Mouse (Mus musculus) heart, embryonic 13.5 days (tissue): ENCODE results near the gene Galnt11. TPM values are rescaled to one million over a fixed set of nuclear protein-coding genes. Genes with fewer than 3 reads are reported as not detected.
"Not testable (repeated sequence)": the region's sequence is repeated elsewhere in the genome, so short reads cannot be mapped to it uniquely, and the experiment has no call there.

Experiments used
- ATAC-seq: fragments of 200-750 bp; cut with Nextera tagmentation; 2 replicates; pipeline ENCODE4 v1.8.0; 2017; ENCODE audit warnings: moderate TSS enrichment; ENCODE audit not compliant: insufficient number of reproducible peaks, low FRiP score, low TSS enrichment; ENCODE audit errors: extremely low read depth
- H3K27ac ChIP-seq: fragments of 300-500 bp; sonication (generic); replicated peaks from 2 replicates; pipeline ENCODE4 v1.5.1; 2015; ENCODE audit warnings: moderate library complexity, mild to moderate bottlenecking, inconsistent platforms
- H3K27me3 ChIP-seq: fragments of 300-500 bp; sonication (generic); replicated peaks from 2 replicates; pipeline ENCODE4 v1.6.1; 2015; ENCODE audit warnings: mild to moderate bottlenecking, inconsistent platforms
- H3K36me3 ChIP-seq: fragments of 300-500 bp; sonication (generic); 2 replicates; pipeline ENCODE4 v1.6.1; 2015; ENCODE audit warnings: mild to moderate bottlenecking, inconsistent platforms
- H3K4me1 ChIP-seq: fragments of 300-500 bp; sonication (generic); 2 replicates; pipeline ENCODE4 v1.6.1; 2015; ENCODE audit warnings: inconsistent platforms
- H3K4me2 ChIP-seq: fragments of 300-500 bp; sonication (generic); 2 replicates; pipeline ENCODE4 v1.6.1; 2015; ENCODE audit warnings: inconsistent platforms, mild to moderate bottlenecking, moderate library complexity
- H3K4me3 ChIP-seq: fragments of 300-500 bp; sonication (generic); 2 replicates; pipeline ENCODE4 v1.5.1; 2015; ENCODE audit warnings: moderate library complexity, mild to moderate bottlenecking, inconsistent platforms
- H3K9ac ChIP-seq: fragments of 300-500 bp; sonication (generic); 2 replicates; pipeline ENCODE4 v1.6.1; 2015; ENCODE audit warnings: inconsistent platforms, mild to moderate bottlenecking, moderate library complexity
- H3K9me3 ChIP-seq: fragments of 300-500 bp; sonication (generic); 2 replicates; pipeline ENCODE4 v1.6.1; 2016; ENCODE audit warnings: inconsistent platforms
- WGBS: fragments of 180-500 bp; shearing (Covaris S2); methylation state at CpG from one replicate; pipeline ENCODE4 v1.1.7; 2015; ENCODE audit warnings: mixed read lengths; 5-methylcytosine and 5-hydroxymethylcytosine counted together
- polyA plus RNA-seq: library from polyadenylated mRNA; unstranded; fragments of >200 nt; fragmentation: Nextera tagmentation; extraction: Ambion mirVana; gene quantifications from 2 replicates; pipeline ENCODE4 v1.2.1, GENCODE M21; 2015

The Galnt11 gene
- polyA plus RNA-seq = 32.1 and 33.4 TPM in 2 replicates

GRCm38 (mm10) chr5:25221604-25222003 is at the start of gene Galnt11:
Gene Galnt11, plus strand, starts transcription at chr5:25221904.
- H3K9ac ChIP-seq = peak within 1 kb of the TSS; percentile 93
- H3K4me2 ChIP-seq = peak within 1 kb of the TSS; percentile 79
- WGBS = 67% methylated on average over 3 of the region's 3 CpGs
- peaks cover 10% of the 10 kb centered on the region for H3K4me1 ChIP-seq
- no peaks in the 10 kb centered on the region for H3K9me3 ChIP-seq
- H3K4me3 ChIP-seq = peak within 1 kb of the TSS; percentile 79
- no peaks in the 10 kb centered on the region for H3K36me3 ChIP-seq
- no peak for ATAC-seq
- no peaks in the 10 kb centered on the region for H3K27me3 ChIP-seq
- peak within 1 kb of the TSS; percentile 89 for H3K27ac ChIP-seq

- 83% methylated on average over 5 of the region's 5 CpGs for WGBS
- H3K36me3 ChIP-seq, H3K27me3 ChIP-seq, H3K9me3 ChIP-seq, ATAC-seq, H3K27ac ChIP-seq, H3K4me3 ChIP-seq, H3K4me2 ChIP-seq, H3K9ac ChIP-seq: not testable (repeated sequence)
- H3K4me1 ChIP-seq = peaks cover 13% of the 10 kb centered on the region; the same call in 1 of the 2 replicates
Measured at GRCm38 (mm10) chr5:25177937-25178336, 43.8 kb upstream of the Galnt11 start.

DNA sequence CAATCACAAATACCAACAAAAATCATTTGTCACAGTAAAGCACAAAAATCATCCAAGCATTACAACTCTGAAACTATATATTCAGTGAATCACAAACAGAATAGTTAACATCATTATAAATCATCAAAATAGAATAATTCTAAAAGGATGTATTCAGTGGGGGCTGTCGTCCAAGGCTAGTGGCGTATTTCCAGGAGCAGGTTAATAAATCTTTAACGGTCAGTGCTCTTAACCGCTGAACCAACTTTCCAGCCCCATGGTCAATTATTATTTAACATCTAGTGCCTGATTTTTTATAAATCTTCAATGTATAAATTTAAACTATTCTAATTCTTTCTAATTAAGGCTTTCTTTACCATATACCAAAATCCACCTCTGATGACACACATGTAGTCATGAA is 43.2 kb upstream of the Galnt11 start:
- not testable (repeated sequence) for H3K9me3 ChIP-seq, H3K4me3 ChIP-seq, H3K27me3 ChIP-seq, ATAC-seq, H3K4me2 ChIP-seq, H3K9ac ChIP-seq, H3K36me3 ChIP-seq, H3K27ac ChIP-seq
- WGBS = 84% methylated on average over 4 of the region's 4 CpGs
- peaks cover 13% of the 10 kb centered on the region; the same call in 1 of the 2 replicates for H3K4me1 ChIP-seq

DNA sequence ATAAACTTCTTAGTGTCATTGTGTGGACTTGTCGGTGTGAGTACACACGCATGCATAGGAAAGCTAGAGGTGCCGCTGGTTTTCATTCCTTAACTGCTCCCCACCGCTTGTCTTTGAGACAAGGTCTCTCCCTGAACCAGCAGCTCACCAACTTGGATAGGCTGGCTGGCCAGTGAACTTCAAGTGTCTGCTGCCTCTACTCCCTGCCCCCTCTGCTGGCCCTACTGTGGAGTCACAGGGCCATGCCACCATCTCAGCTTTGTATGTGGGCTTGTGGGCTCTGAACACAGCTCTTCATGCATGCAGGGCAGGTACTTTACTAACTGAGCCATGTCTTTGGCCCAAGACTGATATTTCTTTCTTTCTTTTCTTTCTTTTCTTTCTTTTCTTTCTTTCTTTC is 42.4 kb upstream of the Galnt11 start:
- Histone ChIP-seq H3K9me3 (no peaks in the 10 kb centered on the region), H3K36me3 (no peaks in the 10 kb centered on the region), H3K27ac (no peak overlapping the region), H3K9ac (no peak overlapping the region), H3K27me3 (no peaks in the 10 kb centered on the region), H3K4me1 (peaks cover 10% of the 10 kb centered on the region; the same call in 1 of the 2 replicates), H3K4me2 (no peak overlapping the region), H3K4me3 (no peak overlapping the region)
- no peak for ATAC-seq
- WGBS = 94% methylated on average over 4 of the region's 4 CpGs

GRCm38 (mm10) chr5:25179936-25180488 is 41.7 kb upstream of the Galnt11 start:
- 82% methylated on average over 3 of the region's 3 CpGs for WGBS

DNA sequence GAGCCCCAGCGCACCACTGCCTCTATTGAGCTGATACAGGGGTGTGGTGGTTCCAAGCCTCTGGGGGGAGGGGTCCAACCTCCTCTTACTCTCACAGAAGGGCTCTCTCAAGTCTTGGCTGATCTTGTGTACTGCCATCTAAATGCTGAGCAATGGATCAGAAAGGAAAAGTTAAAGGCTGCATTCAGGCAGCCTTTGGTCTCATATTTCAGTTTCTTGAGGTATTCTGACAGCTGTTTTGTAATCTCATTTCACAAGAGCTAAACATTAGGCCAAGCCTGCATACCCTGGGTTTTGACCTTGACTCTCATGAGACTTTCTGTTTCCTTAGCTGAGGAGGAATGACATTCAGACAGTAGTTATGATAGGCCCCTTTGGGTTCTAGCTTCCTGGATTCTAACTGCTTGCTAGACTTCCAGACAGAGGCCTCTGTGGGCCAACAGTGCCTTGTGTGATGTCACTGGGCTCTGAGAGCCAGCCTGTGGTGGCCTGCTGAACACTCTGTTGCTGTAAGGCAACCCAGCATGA is 40.6 kb upstream of the Galnt11 start, which contains the start of gene Galntl5:
Gene Galntl5, plus strand, starts transcription at position 457 of the 528 bp plus-strand sequence.
- no peak within 1 kb of the TSS for H3K9ac ChIP-seq
- H3K27ac ChIP-seq = no peak within 1 kb of the TSS
- no peak for ATAC-seq
- H3K4me2 ChIP-seq = no peak within 1 kb of the TSS
- 83% methylated on average over 1 of the region's 1 CpGs for WGBS
- peaks cover 5% of the 10 kb centered on the region; the same call in 1 of the 2 replicates for H3K4me1 ChIP-seq
- no peaks in the 10 kb centered on the region for H3K36me3 ChIP-seq
- H3K27me3 ChIP-seq = no peaks in the 10 kb centered on the region
- H3K4me3 ChIP-seq = no peak within 1 kb of the TSS
- no peaks in the 10 kb centered on the region for H3K9me3 ChIP-seq

More at GRCm38 (mm10) chr5:25179936-25180488, 41.7 kb upstream of the Galnt11 start:
- H3K27me3 ChIP-seq = no peaks in the 10 kb centered on the region
- peaks cover 10% of the 10 kb centered on the region; the same call in 1 of the 2 replicates for H3K4me1 ChIP-seq
- no peak overlapping the region for H3K27ac ChIP-seq
- H3K9me3 ChIP-seq = no peaks in the 10 kb centered on the region
- H3K4me2 ChIP-seq = no peak overlapping the region
- no peaks in the 10 kb centered on the region for H3K36me3 ChIP-seq
- no peak for ATAC-seq
- no peak overlapping the region for H3K4me3 ChIP-seq
- no peak overlapping the region for H3K9ac ChIP-seq

GRCm38 (mm10) chr5:25183595-25183994 is 38.1 kb upstream of the Galnt11 start:
- no peak for ATAC-seq
- Histone ChIP-seq H3K4me2 (no peak overlapping the region), H3K9me3 (no peaks in the 10 kb centered on the region), H3K27me3 (no peaks in the 10 kb centered on the region), H3K4me3 (no peak overlapping the region), H3K36me3 (no peaks in the 10 kb centered on the region), H3K4me1 (peaks cover 5% of the 10 kb centered on the region; the same call in 1 of the 2 replicates), H3K9ac (no peak overlapping the region), H3K27ac (no peak overlapping the region)
- WGBS = 81% methylated on average over 4 of the region's 4 CpGs

GRCm38 (mm10) chr5:25184594-25184993 is 37.1 kb upstream of the Galnt11 start:
- ATAC-seq = no peak
- no peak overlapping the region for H3K27ac ChIP-seq
- WGBS = 40% methylated on average over 2 of the region's 2 CpGs
- no peaks in the 10 kb centered on the region for H3K9me3 ChIP-seq
- no peak overlapping the region for H3K4me2 ChIP-seq
- no peaks in the 10 kb centered on the region for H3K36me3 ChIP-seq
- H3K4me1 ChIP-seq = peaks cover 5% of the 10 kb centered on the region; the same call in 1 of the 2 replicates
- no peak overlapping the region for H3K9ac ChIP-seq
- H3K27me3 ChIP-seq = no peaks in the 10 kb centered on the region
- H3K4me3 ChIP-seq = no peak overlapping the region

GRCm38 (mm10) chr5:25187727-25188126 is 34.0 kb upstream of the Galnt11 start:
- Histone ChIP-seq H3K36me3 (no peaks in the 10 kb centered on the region), H3K27me3 (no peaks in the 10 kb centered on the region), H3K4me1 (no peaks in the 10 kb centered on the region), H3K4me2 (no peak overlapping the region), H3K27ac (no peak overlapping the region), H3K4me3 (no peak overlapping the region), H3K9me3 (no peaks in the 10 kb centered on the region), H3K9ac (no peak overlapping the region)
- no peak for ATAC-seq

DNA sequence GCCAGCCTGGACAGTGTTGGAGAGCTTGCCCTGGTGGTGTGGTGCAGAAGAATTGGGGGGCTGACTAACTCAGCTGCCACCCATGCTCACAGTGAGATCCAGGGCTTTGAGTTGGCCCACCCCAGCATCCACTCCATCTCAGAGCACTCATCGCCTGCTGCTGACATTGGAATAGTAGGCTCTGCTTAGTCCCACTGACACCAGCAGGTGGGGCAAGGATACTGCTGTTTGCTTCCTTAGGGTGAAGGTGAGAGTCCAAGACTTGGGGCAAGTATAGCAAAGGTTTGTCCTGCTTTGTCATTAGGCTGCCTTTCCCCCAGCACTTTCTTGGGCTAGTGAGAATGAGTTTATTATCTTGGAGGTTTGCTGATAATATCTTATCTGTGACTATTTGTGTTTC is 32.9 kb upstream of the Galnt11 start:
- Histone ChIP-seq H3K9me3 (no peaks in the 10 kb centered on the region), H3K4me1 (no peaks in the 10 kb centered on the region), H3K36me3 (no peaks in the 10 kb centered on the region), H3K4me3 (no peak overlapping the region), H3K27ac (no peak overlapping the region), H3K9ac (no peak overlapping the region), H3K27me3 (no peaks in the 10 kb centered on the region), H3K4me2 (no peak overlapping the region)
- no peak for ATAC-seq
- 42% methylated on average over 1 of the region's 1 CpGs for WGBS

- Histone ChIP-seq H3K9me3 (no peaks in the 10 kb centered on the region), H3K4me2 (no peak overlapping the region), H3K9ac (no peak overlapping the region), H3K27ac (no peak overlapping the region), H3K4me1 (no peaks in the 10 kb centered on the region), H3K4me3 (no peak overlapping the region), H3K36me3 (no peaks in the 10 kb centered on the region), H3K27me3 (no peaks in the 10 kb centered on the region)
- WGBS = 82% methylated on average over 2 of the region's 2 CpGs
- ATAC-seq = no peak
Measured at GRCm38 (mm10) chr5:25190521-25190920, 31.2 kb upstream of the Galnt11 start.

DNA sequence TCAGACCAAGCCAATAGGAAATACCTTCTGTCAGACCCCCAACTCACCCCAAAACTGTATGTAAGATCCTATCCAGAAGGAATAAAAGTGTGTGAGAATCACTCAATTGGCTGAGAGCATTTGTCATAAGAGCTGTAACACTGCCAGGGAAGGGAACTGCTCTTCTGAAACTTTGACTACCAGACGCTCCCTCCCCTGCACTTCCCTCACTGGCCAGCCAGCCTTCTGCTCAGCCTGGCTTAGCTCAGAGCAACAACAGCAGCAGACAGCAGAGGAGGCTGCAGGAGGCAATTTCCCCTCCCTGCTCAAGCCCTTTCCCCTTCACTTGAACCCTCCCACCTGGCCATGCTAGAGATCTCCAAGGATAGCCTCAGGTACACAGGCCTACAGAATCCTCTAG is 9.8 kb upstream of the Galnt11 start:
- no peak overlapping the region for H3K4me3 ChIP-seq
- H3K9me3 ChIP-seq = no peaks in the 10 kb centered on the region
- H3K36me3 ChIP-seq = no peaks in the 10 kb centered on the region
- no peak overlapping the region for H3K27ac ChIP-seq
- H3K4me2 ChIP-seq = no peak overlapping the region
- H3K27me3 ChIP-seq = no peaks in the 10 kb centered on the region; the same call in 1 of the 2 replicates
- no peaks in the 10 kb centered on the region for H3K4me1 ChIP-seq
- ATAC-seq = no peak
- no peak overlapping the region for H3K9ac ChIP-seq
- 45% methylated on average over 1 of the region's 1 CpGs for WGBS
